Mouse (Mus musculus) intestine, embryonic 16.5 days (tissue): Measurements from ENCODE around the gene RPS10-NUDT3. TPM values are rescaled to one million over a fixed set of nuclear protein-coding genes. Genes with fewer than 3 reads are reported as not detected.
A peak's percentile ranks its signal among the peaks of the same experiment; 100 is the strongest.

Experiments
- ATAC-seq: fragments of 200-750 bp; cut with Nextera tagmentation; 2 replicates; pipeline ENCODE4 v1.8.0; 2017; ENCODE audit warnings: moderate TSS enrichment, moderate library complexity
- H3K27ac ChIP-seq: fragments of 300-500 bp; sonication (generic); 2 replicates; pipeline ENCODE4 v1.5.1; 2014; ENCODE audit warnings: mild to moderate bottlenecking, low read length
- H3K27me3 ChIP-seq: fragments of 300-500 bp; sonication (generic); replicated peaks from 2 replicates; pipeline ENCODE4 v1.6.1; 2014; ENCODE audit warnings: low read length, control low read depth, mixed read lengths; ENCODE audit not compliant: control insufficient read depth, insufficient read depth
- H3K36me3 ChIP-seq: fragments of 300-500 bp; sonication (generic); 2 replicates; pipeline ENCODE4 v1.6.1; 2014; ENCODE audit warnings: low read length, control low read depth; ENCODE audit not compliant: control insufficient read depth, insufficient read depth
- H3K4me1 ChIP-seq: fragments of 300-500 bp; sonication (generic); 2 replicates; pipeline ENCODE4 v1.6.1; 2014; ENCODE audit warnings: low read length, control low read depth, mixed read lengths; ENCODE audit not compliant: control insufficient read depth, insufficient read depth
- H3K4me2 ChIP-seq: fragments of 300-500 bp; sonication (generic); 2 replicates; pipeline ENCODE4 v1.6.1; 2014; ENCODE audit warnings: low read depth, low read length, control low read depth
- H3K4me3 ChIP-seq: fragments of 300-500 bp; sonication (generic); 2 replicates; pipeline ENCODE4 v1.5.1; 2014; ENCODE audit warnings: mild to moderate bottlenecking, low read length
- H3K9ac ChIP-seq: fragments of 300-500 bp; sonication (generic); 2 replicates; pipeline ENCODE4 v1.6.1; 2014; ENCODE audit warnings: low read depth, low read length
- H3K9me3 ChIP-seq: fragments of 300-500 bp; sonication (generic); 2 replicates; pipeline ENCODE4 v1.6.1; 2016; ENCODE audit warnings: low read length, control low read depth; ENCODE audit not compliant: control insufficient read depth
- WGBS: fragments of 180-500 bp; shearing (Covaris S2); extraction: QIAGEN DNeasy Blood & Tissue Kit; methylation state at CpG from one replicate; pipeline ENCODE4 v1.1.7; 2014; 5-methylcytosine and 5-hydroxymethylcytosine counted together
- polyA plus RNA-seq: library from polyadenylated mRNA; unstranded; fragments of >200 nt; fragmentation: Nextera tagmentation; extraction: Ambion mirVana; gene quantifications from 2 replicates; pipeline ENCODE4 v1.2.1, GENCODE M21; 2015

Gene RPS10-NUDT3
- polyA plus RNA-seq, 1 experiment from 2014 or later, result not detected

- peaks cover 17% of the 10 kb centered on the region for H3K4me1 ChIP-seq
- 77% methylated on average over 7 of the region's 7 CpGs for WGBS
Observed at GRCm38 (mm10) chr17:27615388-27615787, 19.6 kb downstream of the RPS10-NUDT3 start.

DNA sequence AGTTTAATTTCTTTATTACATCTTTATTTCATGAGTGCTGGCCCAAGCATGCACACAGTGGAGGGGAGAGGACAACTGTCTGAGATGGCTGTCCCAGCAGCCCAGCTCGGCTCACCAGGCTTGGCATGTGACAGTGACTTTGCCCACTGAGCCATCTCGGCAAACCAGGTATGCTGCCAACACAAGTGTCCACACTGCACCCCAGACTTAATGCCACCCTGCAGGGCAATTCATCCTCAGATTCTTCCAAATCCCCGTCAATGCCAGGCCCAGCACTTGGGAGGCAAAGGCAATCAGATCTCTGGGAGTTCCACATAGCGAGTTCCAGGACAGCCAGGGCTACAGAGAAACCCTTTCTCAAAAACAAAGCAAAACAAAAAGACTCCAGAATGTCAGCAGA, 22.0 kb downstream of the RPS10-NUDT3 start:
- Histone ChIP-seq H3K9me3 (0 out of 2 replicates have a peak, but pooled peaks cover 2% of the 10 kb centered on the region), H3K4me1 (peaks cover 16% of the 10 kb centered on the region), H3K4me3 (no peak overlapping the region), H3K4me2 (no peak overlapping the region), H3K36me3 (no peaks in the 10 kb centered on the region; the same call in 1 of the 2 replicates), H3K27me3 (no peaks in the 10 kb centered on the region), H3K27ac (no peak overlapping the region), H3K9ac (no peak overlapping the region)
- 75% methylated on average over 4 of the region's 4 CpGs for WGBS
- no peak for ATAC-seq

More at GRCm38 (mm10) chr17:27615388-27615787, 19.6 kb downstream of the RPS10-NUDT3 start:
- H3K4me3 ChIP-seq, result no peak overlapping the region
- H3K27me3 ChIP-seq, result no peaks in the 10 kb centered on the region
- H3K27ac ChIP-seq, result no peak overlapping the region
- no peaks in the 10 kb centered on the region; the same call in none of the 2 replicates for H3K36me3 ChIP-seq
- 0 out of 2 replicates have a peak, but pooled peaks cover 2% of the 10 kb centered on the region for H3K9me3 ChIP-seq
- H3K9ac ChIP-seq, result no peak overlapping the region
- no peak overlapping the region for H3K4me2 ChIP-seq
- ATAC-seq, result no peak

GRCm38 (mm10) chr17:27611994-27612393, 23.0 kb downstream of the RPS10-NUDT3 start:
- H3K4me3 ChIP-seq, result no peak overlapping the region
- H3K27ac ChIP-seq, result no peak overlapping the region
- no peak overlapping the region for H3K4me2 ChIP-seq
- no peak for ATAC-seq
- H3K27me3 ChIP-seq, result no peaks in the 10 kb centered on the region
- no peaks in the 10 kb centered on the region; the same call in 1 of the 2 replicates for H3K36me3 ChIP-seq
- peaks cover 16% of the 10 kb centered on the region for H3K4me1 ChIP-seq
- no peaks in the 10 kb centered on the region for H3K9me3 ChIP-seq
- H3K9ac ChIP-seq, result 0 out of 2 replicates have a peak overlapping the region, but pooled peaks have one; percentile 34
- 78% methylated on average over 5 of the region's 5 CpGs for WGBS

DNA sequence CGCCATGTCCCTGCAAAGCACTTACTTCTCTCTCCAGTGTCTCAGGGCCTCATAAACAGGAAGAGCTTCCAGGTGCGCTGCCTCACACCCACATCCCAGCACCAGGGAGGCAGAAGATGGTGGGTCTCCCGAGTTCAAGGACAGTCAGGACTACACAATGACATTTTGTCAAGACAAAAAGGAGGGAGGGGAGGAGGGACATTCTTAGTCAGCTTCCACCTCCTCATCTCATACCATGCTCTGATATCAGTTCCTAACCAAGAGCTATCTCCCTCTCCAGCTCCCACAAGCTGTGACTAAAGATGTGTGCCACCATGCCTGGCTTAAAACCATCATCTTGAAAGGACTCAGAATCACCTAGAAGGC, 23.5 kb downstream of the RPS10-NUDT3 start:
- Histone ChIP-seq H3K4me1 (peaks cover 16% of the 10 kb centered on the region), H3K27me3 (no peaks in the 10 kb centered on the region), H3K4me3 (no peak overlapping the region), H3K9me3 (no peaks in the 10 kb centered on the region), H3K36me3 (no peaks in the 10 kb centered on the region), H3K9ac (no peak overlapping the region), H3K4me2 (no peak overlapping the region), H3K27ac (no peak overlapping the region)
- WGBS, result 63% methylated on average over 3 of the region's 3 CpGs
- no peak for ATAC-seq

GRCm38 (mm10) chr17:27610679-27611518, 24.1 kb downstream of the RPS10-NUDT3 start:
- Histone ChIP-seq H3K4me1 (peaks cover 19% of the 10 kb centered on the region), H3K4me3 (no peak overlapping the region), H3K36me3 (no peaks in the 10 kb centered on the region), H3K9me3 (no peaks in the 10 kb centered on the region), H3K4me2 (no peak overlapping the region), H3K27me3 (no peaks in the 10 kb centered on the region), H3K9ac (no peak overlapping the region), H3K27ac (no peak overlapping the region)
- WGBS, result 73% methylated on average over 10 of the region's 10 CpGs
- no peak for ATAC-seq

- no peaks in the 10 kb centered on the region for H3K9me3 ChIP-seq
- H3K27ac ChIP-seq, result no peak overlapping the region
- no peak for ATAC-seq
- no peaks in the 10 kb centered on the region for H3K27me3 ChIP-seq
- H3K9ac ChIP-seq, result no peak overlapping the region
- no peak overlapping the region for H3K4me2 ChIP-seq
- peaks cover 20% of the 10 kb centered on the region for H3K4me1 ChIP-seq
- no peaks in the 10 kb centered on the region for H3K36me3 ChIP-seq
- H3K4me3 ChIP-seq, result no peak overlapping the region
- 83% methylated on average over 7 of the region's 7 CpGs for WGBS
Observed at GRCm38 (mm10) chr17:27609576-27609975, 25.4 kb downstream of the RPS10-NUDT3 start.

- Histone ChIP-seq H3K27me3 (no peaks in the 10 kb centered on the region), H3K9me3 (no peaks in the 10 kb centered on the region), H3K9ac (0 out of 2 replicates have a peak overlapping the region, but pooled peaks have one; percentile 27), H3K4me2 (no peak overlapping the region), H3K4me1 (peaks cover 15% of the 10 kb centered on the region), H3K36me3 (no peaks in the 10 kb centered on the region), H3K27ac (no peak overlapping the region), H3K4me3 (no peak overlapping the region)
- ATAC-seq, result no peak
- 78% methylated on average over 21 of the region's 21 CpGs for WGBS
Observed at GRCm38 (mm10) chr17:27603522-27604234, 31.3 kb downstream of the RPS10-NUDT3 start.

GRCm38 (mm10) chr17:27603036-27603435, 32.0 kb downstream of the RPS10-NUDT3 start:
- Histone ChIP-seq H3K4me3 (no peak overlapping the region), H3K27ac (no peak overlapping the region), H3K4me1 (peaks cover 15% of the 10 kb centered on the region), H3K9me3 (no peaks in the 10 kb centered on the region), H3K36me3 (no peaks in the 10 kb centered on the region), H3K27me3 (no peaks in the 10 kb centered on the region), H3K4me2 (no peak overlapping the region), H3K9ac (0 out of 2 replicates have a peak overlapping the region, but pooled peaks have one; percentile 27)
- ATAC-seq, result no peak
- WGBS, result 82% methylated on average over 2 of the region's 2 CpGs

DNA sequence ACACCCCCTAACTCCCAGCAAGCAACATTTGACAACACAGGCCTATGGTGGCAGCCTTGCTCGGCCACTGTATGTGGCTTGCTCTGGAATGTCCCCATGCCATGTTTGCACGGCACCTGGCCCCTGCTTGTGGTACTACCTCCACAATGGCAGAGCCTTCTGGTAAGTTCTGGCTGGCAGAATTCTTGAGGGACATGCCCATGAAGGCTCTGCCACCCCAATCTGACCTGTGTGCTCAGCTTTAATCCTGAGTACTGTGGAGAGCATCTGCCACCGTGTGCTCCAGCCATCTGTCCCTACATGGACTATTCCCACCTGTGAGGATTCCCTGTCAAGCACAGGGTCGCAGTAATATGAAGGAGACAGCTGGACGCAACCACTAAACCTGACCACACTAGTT, 34.2 kb downstream of the RPS10-NUDT3 start:
- no peak overlapping the region for H3K27ac ChIP-seq
- no peaks in the 10 kb centered on the region for H3K9me3 ChIP-seq
- whole genome bisulfite sequencing, result 65% methylated on average over 5 of the region's 5 CpGs
- no peaks in the 10 kb centered on the region for H3K27me3 ChIP-seq
- no peak overlapping the region for H3K9ac ChIP-seq
- no peak overlapping the region for H3K4me2 ChIP-seq
- no peak for ATAC-seq
- peaks cover 7% of the 10 kb centered on the region; the same call in 1 of the 2 replicates for H3K36me3 ChIP-seq
- no peak overlapping the region for H3K4me3 ChIP-seq
- peaks cover 11% of the 10 kb centered on the region for H3K4me1 ChIP-seq
